Mouse (Mus musculus): ENCODE data around the gene Cd82.

Cd82 gene

GRCm38 (mm10) chr2:93413367-93414014 is 49.4 kb downstream of the Cd82 start:
- DNase-seq = peak; percentile 89

- DNase-seq = no peak
Observed at GRCm38 (mm10) chr2:93412101-93412500, 50.8 kb downstream of the Cd82 start.

- DNase-seq = no peak
Observed at GRCm38 (mm10) chr2:93410899-93411570, 51.9 kb downstream of the Cd82 start.

- no peak for DNase-seq
Observed at GRCm38 (mm10) chr2:93405017-93405425, 57.9 kb downstream of the Cd82 start.

- DNase-seq = no peak
Observed at GRCm38 (mm10) chr2:93404169-93404568, 58.8 kb downstream of the Cd82 start.

GRCm38 (mm10) chr2:93403267-93403666 is 59.7 kb downstream of the Cd82 start:
- no peak for DNase-seq

- DNase-seq = no peak
Observed at GRCm38 (mm10) chr2:93391198-93391597, 71.7 kb downstream of the Cd82 start.

- DNase-seq = no peak
Observed at GRCm38 (mm10) chr2:93390170-93390926, 72.6 kb downstream of the Cd82 start.

GRCm38 (mm10) chr2:93386958-93387357 is 76.0 kb downstream of the Cd82 start:
- no peak for DNase-seq

- peak; percentile 32 for DNase-seq
Observed at GRCm38 (mm10) chr2:93383831-93384230, 79.1 kb downstream of the Cd82 start.

GRCm38 (mm10) chr2:93380680-93381089 is 82.3 kb downstream of the Cd82 start:
- DNase-seq = peak; percentile 20

- no peak for DNase-seq
Observed at GRCm38 (mm10) chr2:93377797-93378196, 85.1 kb downstream of the Cd82 start.

GRCm38 (mm10) chr2:93377157-93377556 is 85.8 kb downstream of the Cd82 start:
- DNase-seq = no peak

- DNase-seq = no peak
Observed at GRCm38 (mm10) chr2:93372872-93373271, 90.1 kb downstream of the Cd82 start.

GRCm38 (mm10) chr2:93372097-93372571 is 90.8 kb downstream of the Cd82 start:
- DNase-seq = no peak

All from lung, postnatal 36 days (tissue).